Comparison of ENCODE assay signal across 31 mouse cellular contexts in the genomic region with DNA sequence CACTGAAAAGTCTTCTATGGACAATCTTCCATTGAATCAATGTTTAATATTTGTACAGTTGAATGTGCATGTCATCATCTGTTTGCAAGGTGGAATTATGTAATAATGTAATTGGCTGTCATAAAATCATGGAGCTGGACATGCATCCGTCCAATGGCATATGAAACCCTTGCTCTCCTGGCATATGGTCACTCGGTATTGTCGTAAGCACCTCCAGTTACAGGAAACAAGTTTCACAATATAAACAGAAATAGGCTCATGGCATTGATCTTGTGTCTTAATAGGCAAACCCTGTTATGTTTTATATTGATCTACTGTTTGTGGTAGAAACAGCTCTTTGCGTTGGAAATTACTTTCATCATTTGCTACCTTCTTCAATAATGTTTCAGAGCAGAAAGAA. TPM values are rescaled to one million over a fixed set of nuclear protein-coding genes. Genes with fewer than 3 reads are reported as not detected.
"Had no signal": no experiment of that assay in that cellular context is flagged by ENCODE, and none has a peak within 500 bp of the region (broad histone marks: within the 10 kb centered on the region; RNA-seq: fewer than 3 reads in every experiment).

No protein-coding gene starts in this region.

- ATAC-seq: forebrain, embryonic 13.5 days; forebrain, embryonic 14.5 days; forebrain, embryonic 15.5 days; forebrain, embryonic 16.5 days; forebrain, postnatal 0 days had no signal

- H3K9ac ChIP-seq: embryonic facial prominence, embryonic 12.5 days; embryonic facial prominence, embryonic 13.5 days; embryonic facial prominence, embryonic 15.5 days; forebrain, embryonic 12.5 days; forebrain, embryonic 13.5 days; forebrain, embryonic 15.5 days; forebrain, postnatal 0 days had no signal

- H3K4me3 ChIP-seq: embryonic facial prominence, embryonic 10.5 days; embryonic facial prominence, embryonic 12.5 days; embryonic facial prominence, embryonic 13.5 days; embryonic facial prominence, embryonic 15.5 days; erythroblast, embryonic 14.5 days; forebrain, embryonic 10.5 days; forebrain, embryonic 12.5 days; forebrain, embryonic 13.5 days; forebrain, embryonic 15.5 days; gastrocnemius, adult 2 months; heart, adult 2 months had no signal

- H3K4me2 ChIP-seq: embryonic facial prominence, embryonic 12.5 days; embryonic facial prominence, embryonic 13.5 days; embryonic facial prominence, embryonic 15.5 days; forebrain, embryonic 12.5 days; forebrain, embryonic 13.5 days; forebrain, embryonic 15.5 days had no signal

- H3K27me3 ChIP-seq: embryonic facial prominence, embryonic 12.5 days; embryonic facial prominence, embryonic 15.5 days; forebrain, embryonic 12.5 days; forebrain, embryonic 13.5 days; forebrain, embryonic 15.5 days had no signal

- DNase-seq: cerebellum, adult 2 months; cerebellum, adult 8-10 months; cerebellum, adult 9-10 months; cerebellum, adult 9-11 months; cerebellum, postnatal 10 days; cerebellum, postnatal 14 days; cerebellum, postnatal 25 days; cerebellum, postnatal 36 days; embryo, embryonic 11 days; forebrain, postnatal 0 days; gastrocnemius, adult 2 months; gastrocnemius, postnatal 10 days; gastrocnemius, postnatal 14 days; gastrocnemius, postnatal 25 days; gastrocnemius, postnatal 36 days; heart, adult 11 months; heart, adult 18-20 months; heart, adult 2 months had no signal

- H3K4me1 ChIP-seq: embryonic facial prominence, embryonic 10.5 days; embryonic facial prominence, embryonic 12.5 days; embryonic facial prominence, embryonic 13.5 days; embryonic facial prominence, embryonic 15.5 days; forebrain, embryonic 10.5 days; forebrain, embryonic 12.5 days; forebrain, embryonic 13.5 days; forebrain, embryonic 15.5 days had no signal

- H3K27ac ChIP-seq: embryonic facial prominence, embryonic 10.5 days; embryonic facial prominence, embryonic 12.5 days; embryonic facial prominence, embryonic 13.5 days; embryonic facial prominence, embryonic 15.5 days; forebrain, embryonic 10.5 days; forebrain, embryonic 12.5 days; forebrain, embryonic 13.5 days; forebrain, embryonic 15.5 days; gastrocnemius, adult 2 months; heart, adult 2 months had no signal

- H3K36me3 ChIP-seq: embryonic facial prominence, embryonic 10.5 days; embryonic facial prominence, embryonic 12.5 days; embryonic facial prominence, embryonic 13.5 days; embryonic facial prominence, embryonic 15.5 days; forebrain, embryonic 10.5 days; forebrain, embryonic 12.5 days; forebrain, embryonic 15.5 days had no signal

- H3K9me3 ChIP-seq: embryonic facial prominence, embryonic 10.5 days; embryonic facial prominence, embryonic 12.5 days; embryonic facial prominence, embryonic 13.5 days; embryonic facial prominence, embryonic 15.5 days; forebrain, embryonic 10.5 days; forebrain, embryonic 12.5 days; forebrain, embryonic 13.5 days; forebrain, embryonic 15.5 days had no signal

RNA-seq across cellular contexts. Expression of gene Egfr, which starts 50.2 kb away (rescaled TPM):
- total RNA-seq: common myeloid progenitor, adult 5-6 weeks; granulocyte monocyte progenitor cell, adult 5-6 weeks had no signal
- polyA plus RNA-seq: erythroblast, embryonic 14.5 days had no signal
